Mouse (Mus musculus): Measurements from ENCODE around the gene Trim14. TPM values are rescaled to one million over a fixed set of nuclear protein-coding genes. Genes with fewer than 3 reads are reported as not detected.

The Trim14 gene
- polyA plus RNA-seq, 1 experiment from 2014 or later = 2.2 TPM

DNA sequence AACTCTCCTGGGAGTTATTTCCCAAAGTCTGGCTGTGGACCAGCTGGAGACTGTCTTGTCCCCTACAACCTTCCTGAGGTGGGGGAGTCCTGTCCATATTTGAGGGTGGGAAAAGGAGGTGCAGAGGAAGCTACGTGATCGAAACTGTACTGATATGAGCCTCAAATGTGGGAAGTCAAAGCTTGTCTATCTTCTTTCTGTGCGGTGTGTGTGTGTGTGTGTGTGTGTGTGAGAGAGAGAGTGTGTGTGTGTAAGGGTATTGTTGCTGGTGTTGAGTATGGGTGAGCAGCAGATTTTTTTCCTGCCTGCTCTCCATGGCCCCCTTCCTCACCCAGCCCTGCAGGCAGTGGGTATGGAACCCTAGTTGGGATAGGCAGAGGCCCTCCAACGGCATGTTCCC lies 28.3 kb upstream of the Trim14 start:
- Histone ChIP-seq H3K9me3 (ENCODE audit: control insufficient read depth, low read length) (no peaks in the 10 kb centered on the region), H3K36me3 (replicated peaks; ENCODE audit: control insufficient read depth, insufficient read depth) (no peaks in the 10 kb centered on the region), H3K27ac (no peak overlapping the region), H3K27me3 (ENCODE audit: control insufficient read depth, insufficient read depth, low read length) (no peaks in the 10 kb centered on the region), H3K9ac (no peak overlapping the region), H3K4me2 (replicated peaks) (no peak overlapping the region), H3K4me3 (replicated peaks; ENCODE audit: low read length) (no peak overlapping the region), H3K4me1 (replicated peaks; ENCODE audit: control insufficient read depth, insufficient read depth, low read length) (no peaks in the 10 kb centered on the region)
- ATAC-seq (ENCODE audit: low FRiP score) = no peak
- no peak for DNase-seq (ENCODE audit: low spot score)
- 95% methylated on average over 4 of the region's 4 CpGs for WGBS

DNA sequence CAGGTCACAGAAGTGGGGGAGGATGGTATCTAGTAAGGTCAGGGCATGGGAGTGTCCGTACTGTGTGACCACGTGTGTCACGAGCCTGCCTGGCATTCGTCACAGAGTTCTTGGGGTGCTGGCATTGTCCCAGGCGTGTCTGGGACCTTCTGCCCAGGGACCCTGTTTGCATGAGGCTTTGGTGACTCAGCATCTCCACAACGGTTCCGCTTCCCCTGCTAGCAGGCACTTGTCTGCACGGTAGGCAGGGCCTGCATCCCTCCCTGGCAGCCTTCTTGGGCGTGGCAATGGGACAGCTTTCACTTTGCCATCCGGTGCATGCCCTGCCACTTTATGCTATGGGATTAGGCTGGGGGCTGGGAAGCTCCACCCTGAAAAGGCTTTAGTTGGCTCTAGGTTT lies 27.9 kb upstream of the Trim14 start:
- no peak overlapping the region for H3K27ac ChIP-seq
- H3K4me1 ChIP-seq (replicated peaks; ENCODE audit: control insufficient read depth, insufficient read depth, low read length) = no peaks in the 10 kb centered on the region
- no peaks in the 10 kb centered on the region for H3K27me3 ChIP-seq (ENCODE audit: control insufficient read depth, insufficient read depth, low read length)
- no peaks in the 10 kb centered on the region for H3K36me3 ChIP-seq (replicated peaks; ENCODE audit: control insufficient read depth, insufficient read depth)
- H3K4me3 ChIP-seq (replicated peaks; ENCODE audit: low read length) = no peak overlapping the region
- H3K4me2 ChIP-seq (replicated peaks) = no peak overlapping the region
- H3K9ac ChIP-seq = no peak overlapping the region
- DNase-seq (ENCODE audit: low spot score) (no peak), ATAC-seq (ENCODE audit: low FRiP score) (no peak)
- H3K9me3 ChIP-seq (ENCODE audit: control insufficient read depth, low read length) = no peaks in the 10 kb centered on the region
- WGBS = 77% methylated on average over 10 of the region's 10 CpGs

DNA sequence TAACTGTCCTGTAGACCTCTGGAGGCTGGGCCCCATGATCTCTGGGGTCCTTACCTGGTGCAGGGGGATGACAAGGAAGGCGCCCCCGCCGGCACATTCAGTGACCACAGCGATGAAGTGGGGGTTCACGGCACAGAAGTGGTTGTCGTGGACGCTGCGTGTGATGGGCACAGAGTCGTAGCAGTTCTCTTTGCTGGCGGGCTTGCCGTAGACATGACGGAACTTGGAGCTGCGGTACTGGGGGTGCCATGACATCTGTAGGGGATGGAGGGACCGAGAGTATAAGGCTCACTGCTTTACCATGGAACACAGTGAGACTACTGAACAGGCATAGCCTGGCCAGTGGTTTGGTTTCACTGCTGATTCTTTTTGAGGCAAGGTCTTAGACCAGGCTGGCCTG lies 26.9 kb upstream of the Trim14 start:
- no peak overlapping the region for H3K27ac ChIP-seq
- no peaks in the 10 kb centered on the region for H3K4me1 ChIP-seq (replicated peaks; ENCODE audit: control insufficient read depth, insufficient read depth, low read length)
- WGBS = 97% methylated on average over 14 of the region's 14 CpGs
- no peak overlapping the region for H3K4me2 ChIP-seq (replicated peaks)
- DNase-seq (ENCODE audit: low spot score) (no peak), ATAC-seq (ENCODE audit: low FRiP score) (no peak)
- no peaks in the 10 kb centered on the region for H3K9me3 ChIP-seq (ENCODE audit: control insufficient read depth, low read length)
- H3K27me3 ChIP-seq (ENCODE audit: control insufficient read depth, insufficient read depth, low read length) = no peaks in the 10 kb centered on the region
- no peaks in the 10 kb centered on the region for H3K36me3 ChIP-seq (replicated peaks; ENCODE audit: control insufficient read depth, insufficient read depth)
- no peak overlapping the region for H3K9ac ChIP-seq
- H3K4me3 ChIP-seq (replicated peaks; ENCODE audit: low read length) = no peak overlapping the region

- H3K36me3 ChIP-seq (replicated peaks; ENCODE audit: control insufficient read depth, insufficient read depth) = no peaks in the 10 kb centered on the region
- H3K4me2 ChIP-seq (replicated peaks) = no peak overlapping the region
- DNase-seq (ENCODE audit: low spot score) = no peak
- no peak overlapping the region for H3K27ac ChIP-seq
- no peak for ATAC-seq (ENCODE audit: low FRiP score)
- no peaks in the 10 kb centered on the region for H3K9me3 ChIP-seq (ENCODE audit: control insufficient read depth, low read length)
- H3K9ac ChIP-seq = no peak overlapping the region
- no peaks in the 10 kb centered on the region for H3K27me3 ChIP-seq (ENCODE audit: control insufficient read depth, insufficient read depth, low read length)
- H3K4me3 ChIP-seq (replicated peaks; ENCODE audit: low read length) = no peak overlapping the region
- WGBS = 76% methylated on average over 5 of the region's 5 CpGs
- no peaks in the 10 kb centered on the region for H3K4me1 ChIP-seq (replicated peaks; ENCODE audit: control insufficient read depth, insufficient read depth, low read length)
These were observed 26.1 kb upstream of the Trim14 start for GRCm38 (mm10) chr4:46562037-46562436.

- H3K4me3 ChIP-seq (replicated peaks; ENCODE audit: low read length) = no peak overlapping the region
- H3K27ac ChIP-seq = no peak overlapping the region
- H3K4me1 ChIP-seq (replicated peaks; ENCODE audit: control insufficient read depth, insufficient read depth, low read length) = no peaks in the 10 kb centered on the region
- H3K9me3 ChIP-seq (ENCODE audit: control insufficient read depth, low read length) = no peaks in the 10 kb centered on the region
- no peaks in the 10 kb centered on the region for H3K36me3 ChIP-seq (replicated peaks; ENCODE audit: control insufficient read depth, insufficient read depth)
- no peak overlapping the region for H3K9ac ChIP-seq
- DNase-seq (ENCODE audit: low spot score) (no peak), ATAC-seq (ENCODE audit: low FRiP score) (no peak)
- H3K4me2 ChIP-seq (replicated peaks) = no peak overlapping the region
- 83% methylated on average over 14 of the region's 14 CpGs for WGBS
- H3K27me3 ChIP-seq (ENCODE audit: control insufficient read depth, insufficient read depth, low read length) = no peaks in the 10 kb centered on the region
These were observed 24.2 kb upstream of the Trim14 start for GRCm38 (mm10) chr4:46560069-46560705.

- Histone ChIP-seq H3K36me3 (replicated peaks; ENCODE audit: control insufficient read depth, insufficient read depth) (no peaks in the 10 kb centered on the region), H3K9ac (no peak overlapping the region), H3K4me3 (replicated peaks; ENCODE audit: low read length) (no peak overlapping the region), H3K4me1 (replicated peaks; ENCODE audit: control insufficient read depth, insufficient read depth, low read length) (no peaks in the 10 kb centered on the region), H3K4me2 (replicated peaks) (no peak overlapping the region), H3K9me3 (ENCODE audit: control insufficient read depth, low read length) (no peaks in the 10 kb centered on the region), H3K27ac (no peak overlapping the region), H3K27me3 (ENCODE audit: control insufficient read depth, insufficient read depth, low read length) (no peaks in the 10 kb centered on the region)
- WGBS = 72% methylated on average over 22 of the region's 22 CpGs
- ATAC-seq (ENCODE audit: low FRiP score) (no peak), DNase-seq (ENCODE audit: low spot score) (no peak)
These were observed 23.0 kb upstream of the Trim14 start for GRCm38 (mm10) chr4:46558672-46559667.

GRCm38 (mm10) chr4:46556933-46557332 lies 21.0 kb upstream of the Trim14 start:
- no peak overlapping the region for H3K4me3 ChIP-seq (replicated peaks; ENCODE audit: low read length)
- H3K4me2 ChIP-seq (replicated peaks) = no peak overlapping the region
- WGBS = 88% methylated on average over 3 of the region's 3 CpGs
- H3K4me1 ChIP-seq (replicated peaks; ENCODE audit: control insufficient read depth, insufficient read depth, low read length) = no peaks in the 10 kb centered on the region
- no peak for ATAC-seq (ENCODE audit: low FRiP score)
- no peaks in the 10 kb centered on the region for H3K27me3 ChIP-seq (ENCODE audit: control insufficient read depth, insufficient read depth, low read length)
- H3K9ac ChIP-seq = no peak overlapping the region
- no peak overlapping the region for H3K27ac ChIP-seq
- DNase-seq (ENCODE audit: low spot score) = no peak
- H3K36me3 ChIP-seq (replicated peaks; ENCODE audit: control insufficient read depth, insufficient read depth) = no peaks in the 10 kb centered on the region
- H3K9me3 ChIP-seq (ENCODE audit: control insufficient read depth, low read length) = no peaks in the 10 kb centered on the region

DNA sequence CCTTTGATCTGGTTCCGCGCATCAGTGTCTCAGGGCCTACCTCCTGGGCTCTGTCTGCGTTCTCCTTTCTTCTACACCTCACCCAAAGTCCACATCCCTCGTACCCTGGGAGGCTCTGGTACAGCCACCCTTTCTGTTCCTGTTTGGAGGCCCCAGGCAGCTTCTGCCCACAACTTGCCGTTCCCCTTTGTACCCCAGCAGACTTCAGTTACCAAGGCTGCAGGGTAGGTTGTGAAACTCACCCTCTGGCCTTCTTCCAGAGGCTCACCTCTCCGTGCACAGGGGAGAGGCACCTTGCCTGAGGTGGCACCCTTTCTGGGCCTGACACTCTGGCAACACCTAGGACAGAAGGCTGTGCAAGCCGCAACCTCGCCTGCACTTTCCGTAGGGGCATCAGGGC lies 19.8 kb upstream of the Trim14 start:
- 84% methylated on average over 9 of the region's 9 CpGs for WGBS
- Histone ChIP-seq H3K4me1 (replicated peaks; ENCODE audit: control insufficient read depth, insufficient read depth, low read length) (no peaks in the 10 kb centered on the region), H3K4me3 (replicated peaks; ENCODE audit: low read length) (no peak overlapping the region), H3K9me3 (ENCODE audit: control insufficient read depth, low read length) (no peaks in the 10 kb centered on the region), H3K36me3 (replicated peaks; ENCODE audit: control insufficient read depth, insufficient read depth) (no peaks in the 10 kb centered on the region), H3K27ac (no peak overlapping the region), H3K27me3 (ENCODE audit: control insufficient read depth, insufficient read depth, low read length) (no peaks in the 10 kb centered on the region), H3K9ac (no peak overlapping the region), H3K4me2 (replicated peaks) (no peak overlapping the region)
- ATAC-seq (ENCODE audit: low FRiP score) (no peak), DNase-seq (ENCODE audit: low spot score) (no peak)

DNA sequence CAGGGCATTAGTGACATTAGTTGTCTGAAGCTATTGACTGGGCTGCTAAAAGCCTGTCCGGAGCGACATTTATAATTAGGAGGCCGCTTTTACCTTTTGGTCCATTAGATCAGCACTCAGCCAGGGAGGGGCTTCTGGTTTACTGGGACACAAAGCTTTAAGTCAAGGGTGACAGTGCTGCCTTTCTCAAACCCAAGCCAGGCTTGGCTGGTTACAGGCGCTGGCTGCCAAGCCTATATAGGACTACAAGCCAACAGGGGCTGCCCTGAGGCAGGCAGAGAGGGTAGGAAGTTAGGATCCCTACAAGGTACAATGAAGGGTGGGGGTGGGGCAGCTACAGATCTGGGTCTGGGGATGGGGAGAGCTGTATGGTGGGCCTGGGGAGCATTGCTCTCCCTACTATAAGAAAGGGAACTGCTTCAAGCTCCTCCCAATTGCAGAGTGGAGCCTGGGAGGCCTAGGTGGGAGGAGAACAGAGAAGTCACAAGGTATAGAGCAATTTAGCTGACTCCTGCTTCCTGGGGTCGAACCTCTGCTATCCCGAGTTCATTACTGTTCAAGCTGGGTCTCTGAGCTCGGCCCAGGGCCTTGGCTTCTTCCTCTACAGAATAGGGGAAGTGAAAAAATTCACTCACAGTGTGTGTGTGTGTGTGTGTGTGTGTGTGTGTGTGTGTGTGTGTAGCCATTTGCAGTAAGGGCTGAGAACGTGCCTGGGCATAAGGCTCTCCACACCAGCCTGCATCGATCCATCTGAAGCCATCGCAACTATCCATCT lies 18.5 kb upstream of the Trim14 start:
- DNase-seq (ENCODE audit: low spot score) (no peak), ATAC-seq (ENCODE audit: low FRiP score) (no peak)
- WGBS = 83% methylated on average over 10 of the region's 10 CpGs
- Histone ChIP-seq H3K36me3 (replicated peaks; ENCODE audit: control insufficient read depth, insufficient read depth) (no peaks in the 10 kb centered on the region), H3K9me3 (ENCODE audit: control insufficient read depth, low read length) (no peaks in the 10 kb centered on the region), H3K4me3 (replicated peaks; ENCODE audit: low read length) (no peak overlapping the region), H3K4me2 (replicated peaks) (no peak overlapping the region), H3K4me1 (replicated peaks; ENCODE audit: control insufficient read depth, insufficient read depth, low read length) (no peaks in the 10 kb centered on the region), H3K9ac (no peak overlapping the region), H3K27ac (no peak overlapping the region), H3K27me3 (ENCODE audit: control insufficient read depth, insufficient read depth, low read length) (no peaks in the 10 kb centered on the region)
